Mouse (Mus musculus) forebrain, embryonic 14.5 days (tissue): ENCODE measurements at regions not wholly inside any gene's neighbourhood (a gene's known extent, or its start where the extent isn't known, plus 50 kb on each side); places are given as distances from the start of the nearest gene placed in this dataset.

Experiments used
- ATAC-seq: fragments of 200-750 bp; cut with Nextera tagmentation; 2 replicates; pipeline ENCODE4 v1.8.0; 2017; ENCODE audit warnings: mild to moderate bottlenecking, moderate library complexity
- DNase-seq: peaks from one replicate; pipeline ENCODE4 v3.0.0-alpha.2; 2015; ENCODE audit warnings: low spot score
- H3K27ac ChIP-seq: fragments of 300-500 bp; sonication (generic); 2 replicates; pipeline ENCODE4 v1.5.1; 2014; ENCODE audit warnings: low read depth, mild to moderate bottlenecking, control low read depth, low read length, moderate library complexity
- H3K27me3 ChIP-seq: fragments of 300-500 bp; sonication (generic); replicated peaks from 2 replicates; pipeline ENCODE4 v1.6.1; 2014; ENCODE audit warnings: low read length, control low read depth, mixed read lengths; ENCODE audit not compliant: control insufficient read depth, insufficient read depth
- H3K36me3 ChIP-seq: fragments of 300-500 bp; sonication (generic); 2 replicates; pipeline ENCODE4 v1.6.1; 2014; ENCODE audit warnings: low read length, control low read depth; ENCODE audit not compliant: control insufficient read depth, insufficient read depth
- H3K4me1 ChIP-seq: fragments of 300-500 bp; sonication (generic); 2 replicates; pipeline ENCODE4 v1.6.1; 2014; ENCODE audit warnings: antibody characterized with exemption, low read length, control low read depth; ENCODE audit not compliant: control insufficient read depth, insufficient read depth
- H3K4me2 ChIP-seq: fragments of 300-500 bp; sonication (generic); 2 replicates; pipeline ENCODE4 v1.6.1; 2014; ENCODE audit warnings: mild to moderate bottlenecking, control low read depth, low read length
- H3K4me3 ChIP-seq: fragments of 300-500 bp; sonication (generic); 2 replicates; pipeline ENCODE4 v1.5.1; 2014; ENCODE audit warnings: low read depth, low read length, control low read depth
- H3K9ac ChIP-seq: fragments of 300-500 bp; sonication (generic); 2 replicates; pipeline ENCODE4 v1.6.1; 2014; ENCODE audit warnings: mild to moderate bottlenecking, low read length, control low read depth, moderate library complexity
- H3K9me3 ChIP-seq: fragments of 300-500 bp; sonication (generic); replicated peaks from 2 replicates; pipeline ENCODE4 v1.6.1; 2016; ENCODE audit warnings: low read length, control low read depth, mixed read lengths; ENCODE audit not compliant: control insufficient read depth
- WGBS: fragments of 180-500 bp; shearing (Covaris S2); extraction: QIAGEN DNeasy Blood & Tissue Kit; methylation state at CpG from one replicate; pipeline ENCODE4 v1.1.7; 2014; 5-methylcytosine and 5-hydroxymethylcytosine counted together

- Histone ChIP-seq H3K4me2 (no peak overlapping the region), H3K4me3 (no peak overlapping the region), H3K4me1 (no peaks in the 10 kb centered on the region), H3K9me3 (no peaks in the 10 kb centered on the region; the same call in 1 of the 2 replicates), H3K36me3 (no peaks in the 10 kb centered on the region), H3K27ac (no peak overlapping the region), H3K27me3 (no peaks in the 10 kb centered on the region), H3K9ac (no peak overlapping the region)
- no peak for DNase-seq
- WGBS = 92% methylated on average over 5 of the region's 5 CpGs
- no peak for ATAC-seq
Measured at GRCm38 (mm10) chr12:54380322-54380721, 176.7 kb upstream of the Egln3 start.

GRCm38 (mm10) chr12:54378576-54378975 lies 174.9 kb upstream of the Egln3 start:
- H3K9ac ChIP-seq = no peak overlapping the region
- H3K4me3 ChIP-seq = no peak overlapping the region
- H3K4me1 ChIP-seq = no peaks in the 10 kb centered on the region
- no peak overlapping the region for H3K27ac ChIP-seq
- DNase-seq = no peak
- no peaks in the 10 kb centered on the region for H3K36me3 ChIP-seq
- 90% methylated on average over 2 of the region's 2 CpGs for WGBS
- H3K4me2 ChIP-seq = no peak overlapping the region
- H3K27me3 ChIP-seq = no peaks in the 10 kb centered on the region
- ATAC-seq = no peak
- H3K9me3 ChIP-seq = no peaks in the 10 kb centered on the region; the same call in 1 of the 2 replicates

GRCm38 (mm10) chr12:54374060-54374459 lies 170.4 kb upstream of the Egln3 start:
- Histone ChIP-seq H3K36me3 (no peaks in the 10 kb centered on the region), H3K27ac (no peak overlapping the region), H3K9me3 (no peaks in the 10 kb centered on the region; the same call in 1 of the 2 replicates), H3K4me1 (no peaks in the 10 kb centered on the region), H3K27me3 (no peaks in the 10 kb centered on the region), H3K4me3 (no peak overlapping the region), H3K9ac (no peak overlapping the region), H3K4me2 (no peak overlapping the region)
- ATAC-seq = no peak
- 74% methylated on average over 4 of the region's 4 CpGs for WGBS
- DNase-seq = no peak

- Histone ChIP-seq H3K4me1 (no peaks in the 10 kb centered on the region), H3K4me2 (no peak overlapping the region)
- 92% methylated on average over 5 of the region's 5 CpGs for WGBS
Measured at GRCm38 (mm10) chr12:54369217-54369616, 165.6 kb upstream of the Egln3 start.

GRCm38 (mm10) chr12:54364381-54365095 lies 160.9 kb upstream of the Egln3 start:
- Histone ChIP-seq H3K9ac (no peak overlapping the region), H3K36me3 (no peaks in the 10 kb centered on the region), H3K9me3 (no peaks in the 10 kb centered on the region), H3K27ac (no peak overlapping the region; the same call in 1 of the 2 replicates), H3K4me3 (no peak overlapping the region), H3K4me1 (no peaks in the 10 kb centered on the region), H3K4me2 (no peak overlapping the region), H3K27me3 (no peaks in the 10 kb centered on the region)
- peak; percentile 92 for ATAC-seq
- 24% methylated on average over 11 of the region's 11 CpGs for WGBS
- peak; percentile 65 for DNase-seq

More at GRCm38 (mm10) chr12:54369217-54369616, 165.6 kb upstream of the Egln3 start:
- Histone ChIP-seq H3K36me3 (no peaks in the 10 kb centered on the region), H3K27ac (no peak overlapping the region), H3K9me3 (no peaks in the 10 kb centered on the region), H3K4me3 (no peak overlapping the region), H3K27me3 (no peaks in the 10 kb centered on the region), H3K9ac (no peak overlapping the region)
- DNase-seq (no peak), ATAC-seq (no peak)

GRCm38 (mm10) chr12:54361762-54362161 lies 158.1 kb upstream of the Egln3 start:
- H3K9me3 ChIP-seq = no peaks in the 10 kb centered on the region
- ATAC-seq (no peak), DNase-seq (no peak)
- H3K4me1 ChIP-seq = no peaks in the 10 kb centered on the region
- H3K27ac ChIP-seq = no peak overlapping the region
- no peak overlapping the region for H3K9ac ChIP-seq
- H3K27me3 ChIP-seq = no peaks in the 10 kb centered on the region
- 93% methylated on average over 4 of the region's 4 CpGs for WGBS
- H3K36me3 ChIP-seq = no peaks in the 10 kb centered on the region
- H3K4me2 ChIP-seq = no peak overlapping the region
- no peak overlapping the region for H3K4me3 ChIP-seq

- WGBS = 23% methylated on average over 6 of the region's 6 CpGs
Measured at GRCm38 (mm10) chr12:54354187-54354586, 150.5 kb upstream of the Egln3 start.

GRCm38 (mm10) chr12:54353694-54354093 lies 150.0 kb upstream of the Egln3 start:
- Histone ChIP-seq H3K4me3 (no peak overlapping the region), H3K9me3 (no peaks in the 10 kb centered on the region), H3K36me3 (no peaks in the 10 kb centered on the region), H3K9ac (no peak overlapping the region), H3K4me2 (no peak overlapping the region), H3K4me1 (peaks cover 5% of the 10 kb centered on the region; the same call in 1 of the 2 replicates), H3K27me3 (no peaks in the 10 kb centered on the region), H3K27ac (no peak overlapping the region)
- 66% methylated on average over 7 of the region's 7 CpGs for WGBS
- DNase-seq = no peak
- ATAC-seq = peak; percentile 52

More at GRCm38 (mm10) chr12:54354187-54354586, 150.5 kb upstream of the Egln3 start:
- Histone ChIP-seq H3K4me3 (no peak overlapping the region), H3K27me3 (no peaks in the 10 kb centered on the region), H3K27ac (no peak overlapping the region), H3K36me3 (no peaks in the 10 kb centered on the region), H3K4me1 (peaks cover 5% of the 10 kb centered on the region; the same call in 1 of the 2 replicates), H3K4me2 (no peak overlapping the region), H3K9ac (no peak overlapping the region), H3K9me3 (no peaks in the 10 kb centered on the region)
- no peak for DNase-seq
- ATAC-seq = no peak

GRCm38 (mm10) chr12:54352963-54353606 lies 149.4 kb upstream of the Egln3 start:
- 50% methylated on average over 10 of the region's 10 CpGs for WGBS
- Histone ChIP-seq H3K36me3 (no peaks in the 10 kb centered on the region), H3K9ac (peak overlapping the region; percentile 13; the same call in 1 of the 2 replicates), H3K4me1 (peaks cover 5% of the 10 kb centered on the region; the same call in 1 of the 2 replicates), H3K27ac (peak overlapping the region; percentile 55; the same call in 1 of the 2 replicates), H3K4me2 (peak overlapping the region; percentile 30), H3K9me3 (no peaks in the 10 kb centered on the region), H3K4me3 (no peak overlapping the region), H3K27me3 (no peaks in the 10 kb centered on the region)
- ATAC-seq (peak; percentile 63; the same call in 1 of the 2 replicates), DNase-seq (peak; percentile 74)
